Mouse (Mus musculus): ENCODE measurements around the gene Gm11444.
A peak's percentile ranks its signal among the peaks of the same experiment; 100 is the strongest.

Gene Gm11444

DNA sequence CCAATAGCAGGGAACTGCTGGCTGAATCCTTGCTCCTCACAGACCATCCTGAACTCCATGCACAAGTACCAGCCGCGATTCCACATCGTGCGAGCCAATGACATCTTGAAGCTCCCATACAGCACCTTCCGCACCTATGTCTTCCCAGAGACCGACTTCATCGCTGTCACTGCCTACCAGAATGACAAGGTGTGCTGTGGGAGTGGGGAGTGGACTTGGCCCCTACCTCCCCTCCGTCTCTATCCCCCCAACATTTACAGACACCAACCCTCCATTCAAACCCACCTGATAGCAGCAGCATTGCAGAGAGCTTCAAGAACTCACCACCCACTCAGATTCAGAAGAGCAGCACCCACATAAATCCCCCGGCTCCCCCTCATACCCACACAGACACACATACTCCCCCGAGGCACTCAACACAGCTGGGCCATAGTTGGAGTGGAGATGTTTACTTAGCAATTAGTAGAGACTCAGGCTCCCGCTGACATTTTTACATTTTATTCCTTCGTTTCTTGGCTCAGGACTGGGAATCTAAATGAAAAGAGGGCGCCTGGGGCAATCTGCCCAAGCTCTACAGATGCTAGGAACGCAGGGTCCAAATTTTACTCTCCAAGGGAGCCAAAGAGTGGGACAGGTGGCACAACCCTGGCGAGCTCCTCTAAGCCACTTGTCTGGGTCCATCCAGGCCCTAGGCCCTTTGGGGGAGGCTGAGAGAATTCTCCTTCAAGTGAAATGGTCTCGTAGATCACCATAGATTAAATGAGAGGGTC, 14.2 kb downstream of the Gm11444 start:
- no peak for DNase-seq (ENCODE audit: low spot score)

DNA sequence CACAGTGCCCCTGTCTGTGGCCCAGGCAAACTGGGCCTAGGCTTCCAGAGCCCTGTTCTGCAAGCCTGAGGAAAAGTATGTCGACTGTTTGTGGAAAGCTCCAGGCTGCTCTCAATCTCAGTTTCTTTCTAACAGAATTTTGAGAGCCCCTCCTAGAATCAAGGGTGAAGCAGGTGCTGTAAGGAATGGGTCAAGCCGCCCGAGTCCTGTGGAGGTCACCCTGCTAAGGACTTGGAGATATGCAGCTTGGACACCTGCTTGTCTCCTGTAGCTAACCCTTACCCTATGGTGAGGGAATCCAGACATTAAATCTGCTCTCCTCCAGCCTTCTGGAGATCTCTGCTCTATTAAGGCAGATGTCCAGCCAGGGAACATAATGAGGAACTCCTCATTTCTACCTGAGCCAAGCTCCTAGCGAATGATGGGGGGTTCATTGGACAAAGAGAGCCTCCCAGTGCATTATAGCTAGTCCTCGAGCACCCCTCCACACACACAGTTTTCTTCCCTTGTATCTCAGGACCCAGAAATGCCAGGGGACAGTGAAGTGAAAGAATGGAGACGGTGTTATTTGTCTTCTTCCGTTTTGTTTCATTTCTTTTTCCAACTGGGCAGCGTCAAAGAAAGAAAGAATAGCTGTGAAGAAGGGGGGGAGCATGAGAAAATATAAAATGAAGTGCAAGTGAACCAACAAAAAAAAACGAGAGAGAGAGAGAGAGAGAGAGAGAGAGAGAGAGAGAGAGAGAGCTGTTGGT, 15.0 kb downstream of the Gm11444 start:
- DNase-seq (ENCODE audit: low spot score), result no peak

DNA sequence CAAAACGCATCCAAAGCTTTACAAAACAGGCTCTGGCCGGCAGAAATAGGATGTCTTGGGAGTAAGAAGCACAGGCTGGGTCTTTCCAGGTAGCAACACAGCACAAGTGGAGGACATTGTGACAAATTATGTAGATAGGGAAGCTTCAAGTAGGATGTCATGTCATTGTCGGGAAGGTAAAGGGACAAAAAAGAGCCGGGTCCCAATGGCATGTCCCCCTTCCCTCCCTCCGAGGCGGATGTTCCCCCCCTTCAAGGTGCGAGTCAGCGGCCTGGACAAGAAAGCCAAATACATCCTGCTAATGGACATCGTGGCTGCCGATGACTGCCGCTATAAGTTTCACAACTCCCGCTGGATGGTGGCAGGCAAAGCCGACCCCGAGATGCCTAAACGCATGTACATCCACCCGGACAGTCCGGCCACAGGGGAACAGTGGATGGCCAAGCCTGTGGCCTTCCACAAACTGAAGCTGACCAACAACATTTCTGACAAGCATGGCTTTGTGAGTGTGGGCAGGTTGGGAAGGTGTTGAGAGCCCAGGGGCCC, 15.7 kb downstream of the Gm11444 start:
- no peak for DNase-seq (ENCODE audit: low spot score)

DNA sequence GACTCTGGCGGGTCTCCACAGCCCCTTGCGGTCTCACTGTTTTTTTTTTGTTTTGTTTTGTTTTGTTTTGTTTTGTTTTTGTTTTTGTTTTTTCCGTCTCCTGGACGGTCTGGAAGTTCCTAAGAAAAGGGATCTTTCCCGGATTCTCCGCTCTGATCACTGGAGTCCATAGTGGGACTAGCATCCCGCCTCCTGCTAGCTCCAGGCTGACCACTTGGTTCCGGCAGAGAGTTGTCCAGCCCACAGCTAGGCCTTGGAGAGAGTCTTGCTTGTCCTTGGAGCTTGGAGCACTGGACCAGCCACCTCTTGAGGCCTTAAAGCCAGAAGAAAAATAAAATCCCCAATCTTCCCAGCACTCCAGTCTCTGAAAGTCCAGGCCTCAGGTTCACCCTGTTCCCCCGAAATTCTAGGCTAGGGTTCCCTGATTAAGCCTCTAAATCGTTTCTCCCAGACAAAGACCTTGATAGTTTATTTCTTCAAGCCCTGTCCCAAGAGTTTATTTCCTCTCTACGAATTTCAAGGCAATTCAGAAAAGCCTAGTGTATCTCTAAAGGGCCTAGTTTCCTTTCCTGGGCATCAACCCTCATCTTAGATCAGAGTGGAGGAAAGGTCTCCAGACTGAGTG, 16.3 kb downstream of the Gm11444 start:
- no peak for DNase-seq (ENCODE audit: low spot score)

DNA sequence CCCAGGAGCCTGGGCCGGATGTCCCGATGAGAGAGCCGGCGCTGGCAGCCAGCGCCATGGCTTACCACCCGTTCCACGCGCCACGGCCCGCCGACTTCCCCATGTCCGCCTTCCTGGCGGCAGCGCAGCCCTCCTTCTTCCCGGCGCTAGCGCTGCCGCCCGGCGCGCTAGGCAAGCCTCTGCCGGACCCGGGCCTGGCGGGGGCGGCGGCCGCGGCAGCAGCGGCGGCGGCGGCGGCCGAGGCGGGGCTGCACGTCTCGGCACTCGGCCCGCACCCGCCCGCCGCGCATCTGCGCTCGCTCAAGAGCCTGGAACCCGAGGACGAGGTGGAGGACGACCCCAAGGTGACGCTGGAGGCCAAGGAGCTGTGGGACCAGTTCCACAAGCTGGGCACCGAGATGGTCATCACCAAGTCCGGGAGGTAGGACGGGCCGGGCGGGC, 17.0 kb downstream of the Gm11444 start:
- no peak for DNase-seq (ENCODE audit: low spot score)

DNA sequence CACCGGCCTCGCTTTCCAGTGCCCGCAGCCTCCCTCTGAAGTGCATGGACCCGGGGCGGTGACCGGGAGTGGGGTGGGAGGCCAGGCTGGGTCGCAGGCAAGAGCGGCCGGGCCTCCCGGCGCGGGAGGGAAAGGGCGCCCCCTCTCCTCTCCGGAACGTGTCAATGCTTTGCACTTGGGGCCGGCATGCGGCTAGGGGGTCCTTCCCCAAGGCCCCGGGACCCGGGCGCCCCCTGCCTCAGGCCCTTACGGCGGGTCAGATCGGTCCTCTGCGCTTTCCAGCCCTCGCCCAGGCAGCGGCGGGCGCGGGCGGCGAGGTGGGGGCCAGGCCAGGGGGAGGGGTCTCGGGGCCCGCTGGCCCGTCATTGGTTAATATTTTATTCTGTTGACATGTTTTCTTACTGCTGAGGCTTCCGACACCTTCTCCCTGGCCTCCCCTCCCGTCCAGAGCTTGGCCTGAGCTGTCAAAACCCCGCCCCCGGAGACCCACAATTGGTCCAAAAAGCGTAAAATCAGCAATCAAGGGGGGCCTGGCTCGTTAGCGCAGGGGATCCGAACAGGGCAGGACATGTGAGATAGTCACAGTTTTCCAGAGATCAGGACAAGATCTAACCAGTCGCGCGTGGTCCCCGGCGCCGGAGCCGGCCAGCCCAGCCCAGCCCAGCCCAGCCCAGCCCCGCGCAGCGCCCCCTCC, 17.8 kb downstream of the Gm11444 start, which contains the start of gene Tbx2:
Tbx2 (plus strand) TSS at position 321 of the 694 bp plus-strand sequence.
- no peak for DNase-seq (ENCODE audit: low spot score)

DNA sequence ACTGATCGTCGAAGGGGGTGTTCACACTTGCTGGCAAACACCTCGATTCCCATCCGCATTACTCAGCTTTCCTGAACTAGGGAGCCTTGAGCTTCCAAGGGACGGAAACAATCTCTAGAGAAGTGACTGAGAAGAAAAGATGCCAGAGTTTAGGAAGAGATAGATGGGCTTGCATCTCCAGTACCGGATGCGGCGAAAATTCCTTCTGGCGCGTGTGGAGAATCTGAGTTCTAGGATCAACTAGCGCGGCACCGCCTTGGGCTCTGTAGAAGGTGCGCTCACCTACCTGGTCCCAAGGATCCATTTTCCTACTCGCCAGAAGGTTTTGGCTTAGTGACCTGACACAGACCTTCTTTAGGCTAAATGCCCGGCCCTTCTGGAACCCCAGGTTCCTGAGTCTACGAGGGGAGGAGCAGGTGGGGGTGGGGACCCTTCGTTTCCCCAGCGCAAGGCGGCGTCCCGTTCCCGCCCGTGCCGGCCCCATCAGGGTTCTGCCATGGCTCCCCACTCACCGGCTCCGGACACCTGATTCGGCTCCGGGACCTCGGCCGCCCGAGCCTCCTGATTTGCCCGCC, 18.4 kb downstream of the Gm11444 start:
- no peak for DNase-seq (ENCODE audit: low spot score)

DNA sequence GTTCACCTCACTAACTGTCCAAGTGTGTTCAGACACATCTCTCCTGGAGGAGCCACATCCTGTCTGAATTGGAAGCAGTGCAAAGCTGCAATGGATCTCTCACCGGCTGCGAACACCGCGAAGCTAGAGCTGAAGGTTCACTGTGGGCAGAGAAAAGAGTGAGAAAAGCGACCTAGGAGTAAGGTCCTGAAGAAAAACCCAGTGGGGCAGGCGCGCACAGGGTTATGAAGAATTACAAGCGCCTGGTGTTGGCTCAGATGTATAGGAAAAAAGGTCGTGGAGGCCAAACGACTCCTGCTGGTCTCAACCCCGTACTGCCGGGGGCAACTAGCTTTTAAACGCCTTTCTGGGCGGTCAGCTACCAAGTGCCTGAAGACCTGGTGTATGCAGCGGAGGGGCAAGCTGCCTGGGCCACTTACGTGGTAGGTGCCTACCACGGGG, 19.2 kb downstream of the Gm11444 start:
- no peak for DNase-seq (ENCODE audit: low spot score)

DNA sequence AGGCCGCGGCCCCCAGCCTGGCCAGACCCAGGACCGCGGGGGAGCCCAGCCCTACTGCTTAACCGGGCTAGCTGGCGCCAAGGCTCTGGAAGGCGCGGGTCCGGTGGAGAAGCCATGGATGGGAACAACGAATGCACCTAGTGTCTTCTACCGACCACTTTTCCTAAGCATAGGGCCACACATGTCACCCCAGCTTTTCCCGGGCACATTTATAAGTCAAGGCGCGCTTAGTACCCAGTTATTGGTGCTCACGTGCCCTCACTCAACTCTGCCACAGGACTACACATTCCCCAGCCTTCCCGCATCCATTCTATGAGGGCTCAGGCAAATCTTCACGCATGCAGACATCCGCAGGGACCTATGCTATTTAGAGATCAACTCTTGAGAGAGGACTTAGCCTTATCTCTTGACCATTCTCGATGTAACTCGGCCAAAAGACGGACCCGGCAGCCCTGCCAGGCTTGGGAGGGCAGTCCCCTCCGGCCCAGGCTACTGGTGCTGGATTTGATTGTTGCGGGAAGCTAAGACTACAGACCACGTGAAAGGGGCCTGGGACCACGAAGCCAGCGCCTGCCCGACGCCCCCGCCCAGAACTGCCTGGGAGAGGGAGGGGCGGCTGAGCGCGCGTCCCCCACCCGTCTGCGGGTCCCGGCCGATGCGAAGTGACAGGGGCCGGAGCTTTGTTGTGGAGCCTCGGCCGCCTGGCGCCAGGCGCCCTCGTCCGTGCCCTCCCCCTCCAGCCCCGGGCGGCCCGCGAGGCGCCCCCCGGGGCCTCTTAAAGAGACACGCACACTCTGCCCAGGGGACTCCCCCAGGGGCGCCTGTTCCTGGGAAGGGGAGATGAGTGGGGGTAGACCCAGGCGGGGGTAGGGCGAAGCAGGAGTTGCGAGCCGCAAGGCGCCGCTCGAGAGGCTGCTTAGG, 20.4 kb downstream of the Gm11444 start:
- DNase-seq (ENCODE audit: low spot score), result no peak

DNA sequence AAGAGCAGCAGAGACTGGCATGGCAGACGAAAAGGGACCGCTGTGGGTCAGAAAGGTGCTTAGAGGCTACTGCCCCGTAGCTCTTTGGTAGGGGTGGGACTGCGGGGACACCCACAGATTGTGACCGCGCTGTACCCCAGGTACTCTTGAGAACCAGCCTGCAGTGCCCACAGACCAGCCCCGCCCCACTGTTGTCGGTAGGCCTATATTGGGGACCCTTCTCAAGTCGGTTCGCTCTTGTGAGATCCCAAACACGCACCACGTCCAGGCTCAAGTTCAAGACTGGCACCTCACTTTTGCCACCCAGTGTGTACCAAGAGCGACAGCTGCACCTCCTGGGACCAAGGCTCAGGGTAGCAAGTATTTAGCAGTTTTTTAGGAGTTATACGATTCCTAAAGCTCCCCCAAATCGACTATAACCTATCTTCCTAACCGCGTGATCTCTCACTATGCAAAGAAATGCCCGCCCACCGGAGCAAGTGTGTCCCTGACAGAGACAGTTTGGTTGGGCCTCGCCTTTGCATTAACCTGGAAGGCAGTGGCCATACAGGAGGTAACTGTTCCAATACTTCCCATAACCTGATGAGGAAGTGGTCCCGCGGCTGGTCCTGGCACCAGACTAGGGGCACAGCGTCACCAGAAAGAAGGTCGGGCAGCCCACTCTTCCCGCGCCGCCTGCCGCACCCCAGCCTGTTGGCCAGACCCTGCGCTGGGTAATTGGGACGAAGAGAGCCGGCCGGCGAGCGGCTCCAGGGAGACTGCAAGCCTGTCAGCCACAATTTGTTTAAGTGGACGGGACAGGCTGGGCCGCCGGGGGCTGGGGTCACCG, 21.2 kb downstream of the Gm11444 start:
- DNase-seq (ENCODE audit: low spot score), result no peak

DNA sequence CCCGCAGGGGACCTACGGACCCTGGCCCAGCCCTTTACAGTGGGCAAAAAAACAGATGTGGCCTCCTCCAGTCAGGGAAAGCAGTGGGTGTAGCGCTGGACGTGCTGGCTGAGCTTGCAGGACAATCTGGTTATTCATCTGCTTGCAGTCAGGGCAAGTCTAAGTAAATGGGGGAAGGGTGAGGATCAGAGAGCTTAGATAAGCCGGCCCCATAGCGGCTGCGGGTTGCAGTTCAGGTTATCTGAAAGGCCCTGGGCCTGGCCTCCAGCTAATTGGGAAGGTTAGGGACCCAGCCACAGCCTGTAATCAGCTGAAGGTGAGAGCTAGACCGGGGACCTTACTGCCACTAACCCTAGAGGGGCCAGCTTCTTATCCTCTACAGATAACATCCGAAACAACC, 22.8 kb downstream of the Gm11444 start:
- no peak for DNase-seq (ENCODE audit: low spot score)

DNA sequence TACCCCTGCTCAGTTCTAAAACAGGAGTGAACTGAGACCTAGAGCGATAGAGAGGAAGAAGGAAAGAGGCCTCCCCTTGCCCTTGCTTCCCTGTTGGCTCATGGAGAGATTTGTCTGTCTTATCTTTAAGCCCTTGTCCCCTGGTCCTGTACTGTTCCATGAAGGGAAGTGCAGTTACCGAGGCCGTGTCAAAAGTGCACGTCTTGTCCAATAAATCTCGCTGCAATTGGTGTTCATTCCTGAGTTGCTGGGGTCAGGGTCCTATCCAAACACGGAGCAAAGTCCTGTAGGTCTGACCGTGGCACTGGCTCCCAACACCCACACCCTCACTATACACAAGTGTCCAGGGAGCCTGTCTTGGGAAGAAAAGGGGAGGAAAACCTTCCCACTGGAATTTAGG, 24.3 kb downstream of the Gm11444 start:
- DNase-seq (ENCODE audit: low spot score), result no peak

DNA sequence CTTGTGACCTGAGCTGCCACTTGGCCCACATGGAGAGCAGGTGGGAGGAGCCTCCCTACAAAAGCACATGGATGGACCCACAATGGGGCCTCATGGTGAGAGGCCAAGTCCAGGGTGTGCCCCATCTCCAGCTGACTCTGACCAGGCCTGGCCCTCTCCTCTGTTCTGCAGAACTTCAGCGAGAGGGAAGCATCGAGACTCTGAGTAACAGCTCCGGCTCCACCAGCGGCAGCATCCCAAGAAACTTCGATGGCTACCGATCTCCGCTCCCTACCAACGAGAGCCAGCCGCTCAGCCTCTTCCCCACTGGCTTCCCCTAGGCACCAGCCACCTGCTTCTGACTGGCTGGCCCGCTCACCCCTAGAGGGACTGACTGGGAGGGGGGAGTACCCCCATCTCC, 25.1 kb downstream of the Gm11444 start:
- DNase-seq (ENCODE audit: low spot score), result no peak

DNA sequence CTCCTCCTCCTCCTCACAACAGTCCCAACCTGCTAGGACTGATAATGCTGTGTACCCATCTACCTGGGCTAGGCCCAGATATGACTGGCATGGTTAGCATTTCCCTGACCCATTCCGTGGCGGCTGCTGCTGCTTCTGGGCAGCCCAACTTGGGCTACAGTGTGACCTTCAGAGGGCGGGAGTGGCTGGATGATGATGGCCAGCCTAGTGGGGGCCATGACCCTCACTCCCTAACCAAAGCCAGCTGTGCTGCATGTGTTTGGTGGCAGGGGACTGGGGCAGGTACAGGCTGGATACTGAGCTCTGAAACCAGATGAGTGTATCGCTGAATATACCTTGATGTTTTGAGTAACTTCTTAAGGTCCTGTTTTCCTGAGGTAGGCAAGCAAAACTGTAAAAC, 26.3 kb downstream of the Gm11444 start:
- DNase-seq (ENCODE audit: low spot score), result no peak

DNA sequence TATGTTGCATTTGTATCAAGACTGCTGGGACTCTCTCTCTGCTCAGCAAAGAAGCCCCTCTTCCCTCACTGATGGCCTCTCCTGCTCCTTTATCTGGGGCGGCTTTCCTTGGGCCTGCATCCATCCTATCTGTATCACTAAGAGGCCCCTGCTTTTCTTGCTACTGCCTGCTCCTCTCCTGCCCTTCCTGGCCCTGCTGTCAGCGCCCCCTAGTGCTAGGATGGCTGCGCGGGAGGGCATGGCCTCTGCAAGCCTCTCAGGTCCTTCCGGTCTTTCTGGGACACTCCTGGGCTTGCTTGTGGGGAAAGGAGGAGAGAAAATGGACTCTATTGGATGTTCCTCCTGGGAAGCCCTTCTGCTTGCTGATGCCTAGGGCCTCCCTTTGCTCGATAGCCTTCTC, 27.0 kb downstream of the Gm11444 start:
- DNase-seq (ENCODE audit: low spot score), result peak; percentile 69

DNA sequence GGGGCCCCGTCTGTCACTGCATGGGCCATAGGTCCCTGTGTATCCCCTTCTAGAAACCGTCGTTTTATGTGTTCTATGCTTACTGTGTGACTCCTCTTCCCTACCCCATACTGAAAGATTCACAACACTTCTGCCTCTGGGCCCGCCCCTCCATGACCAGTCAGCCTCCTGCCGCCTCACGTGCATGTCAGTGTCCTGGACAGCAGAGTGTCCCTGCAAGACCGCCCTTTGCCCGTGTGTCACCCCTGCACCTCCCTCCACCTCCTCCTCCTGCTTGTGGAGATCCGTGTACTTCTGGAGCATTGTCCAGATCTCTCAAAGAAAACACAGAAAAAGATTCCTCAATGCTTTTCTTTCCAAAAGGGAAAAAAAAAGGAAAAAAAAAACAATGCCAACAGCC, 28.5 kb downstream of the Gm11444 start:
- no peak for DNase-seq (ENCODE audit: low spot score)

DNA sequence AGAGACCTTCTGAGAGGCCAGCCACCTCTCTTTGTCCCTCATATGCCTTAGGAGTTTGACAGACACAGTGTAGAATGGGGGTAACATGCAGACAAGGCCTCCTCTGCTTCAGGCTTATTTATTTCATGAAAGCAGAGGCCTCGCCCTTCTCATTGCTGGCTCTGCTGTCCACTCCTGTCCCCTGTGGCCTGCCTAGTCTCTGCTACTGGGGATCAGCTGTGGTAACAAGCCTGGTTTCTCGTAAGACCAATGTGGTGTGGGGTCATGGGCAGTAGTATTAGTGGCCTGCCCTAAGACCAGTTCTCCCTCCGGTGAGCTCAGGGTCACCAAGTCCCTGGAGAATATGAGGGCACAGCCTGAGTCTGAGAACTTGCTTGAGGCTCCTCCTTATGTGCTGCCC, 29.2 kb downstream of the Gm11444 start:
- no peak for DNase-seq (ENCODE audit: low spot score)

DNA sequence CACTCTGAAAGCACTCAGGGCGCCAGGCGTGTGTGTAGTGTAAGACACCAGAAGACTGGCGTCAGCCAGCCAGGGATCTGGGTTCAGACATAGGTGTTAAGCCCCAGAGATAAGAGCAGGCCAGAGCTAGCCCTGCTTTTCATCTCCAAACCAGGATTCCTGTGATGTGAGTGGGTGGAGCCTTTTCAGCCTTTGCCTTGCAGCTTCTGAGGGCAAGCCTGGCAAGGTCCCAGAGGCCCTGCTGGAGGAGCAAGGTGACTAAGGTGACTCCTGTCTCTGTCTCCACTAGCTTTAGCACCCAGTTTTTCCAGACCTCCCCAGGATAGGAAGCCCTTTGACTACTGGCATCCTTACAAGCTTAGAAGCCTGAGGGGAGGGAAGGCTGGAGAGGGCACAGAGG, 31.7 kb downstream of the Gm11444 start:
- DNase-seq (ENCODE audit: low spot score), result no peak

DNA sequence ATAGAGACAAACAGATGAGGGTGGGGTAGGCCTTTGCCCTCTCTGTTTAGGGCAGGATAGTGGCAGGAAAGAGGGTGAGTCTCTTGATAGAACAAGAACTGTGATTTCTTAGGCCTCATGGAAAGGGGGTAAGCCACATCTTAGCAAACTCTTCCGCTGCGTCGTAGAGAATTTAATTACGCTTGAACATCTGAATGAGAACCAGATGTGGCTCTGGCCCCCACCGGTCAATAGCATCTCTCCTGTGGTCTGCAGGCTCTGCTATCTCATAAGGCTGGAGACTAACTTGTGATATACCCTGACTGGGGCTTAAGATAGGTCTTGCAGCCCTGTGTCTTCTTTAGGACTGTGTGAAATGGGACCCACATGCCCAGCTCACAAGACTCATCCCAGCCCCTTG, 33.7 kb downstream of the Gm11444 start:
- no peak for DNase-seq (ENCODE audit: low spot score)

DNA sequence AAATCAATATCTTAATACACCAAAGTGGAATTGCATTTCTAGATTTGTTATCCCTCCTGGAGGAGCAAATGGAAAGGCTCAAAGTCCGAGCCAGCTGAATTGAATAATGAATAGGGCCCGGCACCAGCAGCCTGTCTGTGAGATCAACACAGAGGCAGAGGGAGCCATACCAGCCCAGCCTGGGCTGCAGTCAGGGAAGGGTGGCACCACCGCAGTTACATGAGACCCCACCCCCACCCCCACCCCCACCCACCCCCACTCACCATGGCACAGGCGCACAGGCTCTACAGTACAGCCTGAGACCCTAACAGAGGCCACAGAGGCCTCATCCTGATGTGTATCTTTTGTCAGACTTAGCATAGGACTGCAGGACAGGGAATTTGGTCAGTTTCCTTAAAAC, 35.5 kb downstream of the Gm11444 start:
- no peak for DNase-seq (ENCODE audit: low spot score)
